8 mouse cellular contexts compared by ENCODE assay signal in the genomic region with DNA sequence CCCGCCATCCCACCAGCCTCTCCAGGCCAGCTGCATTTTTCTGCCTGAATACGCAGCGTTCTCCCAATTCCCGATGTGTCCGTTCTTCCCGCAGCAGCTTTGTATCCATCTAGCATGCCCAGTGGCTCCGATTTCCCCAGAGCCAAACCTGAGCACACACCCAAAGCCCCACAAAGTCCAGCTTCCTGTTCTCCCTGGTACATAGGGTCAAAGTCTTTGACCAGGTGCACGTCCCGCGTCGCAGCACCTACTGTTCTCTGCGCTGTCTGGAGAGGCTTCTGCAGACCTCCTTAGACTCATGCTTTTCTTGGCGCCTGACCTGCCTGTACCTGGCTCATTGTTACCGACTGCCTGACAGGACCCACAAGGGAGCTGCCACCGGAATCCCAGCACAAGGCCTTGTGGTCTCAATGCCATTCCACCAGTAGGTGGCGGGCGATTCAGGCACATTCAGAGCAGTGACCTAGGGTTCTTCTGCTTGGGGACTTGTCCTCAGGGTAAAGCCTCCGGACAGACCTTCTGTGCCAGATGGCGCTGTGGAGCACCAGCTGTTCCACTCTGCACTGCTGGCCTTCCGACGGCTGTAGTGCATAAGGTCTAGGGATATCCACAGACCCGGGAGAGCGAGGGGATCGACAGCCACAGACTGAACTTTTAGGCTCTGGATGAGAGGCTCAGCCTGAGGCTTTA. TPM values are rescaled to one million over a fixed set of nuclear protein-coding genes. Genes with fewer than 3 reads are reported as not detected.
DNase-seq lines count a peak whose midpoint lies in the region; ATAC-seq lines count a peak whose summit lies in the region.

No protein-coding gene starts in this region.

- peak overlapping the region; percentile 11 for H3K9ac ChIP-seq in hindbrain, embryonic 16.5 days (ENCODE audit: low read depth, low read length)

- no peaks in the 10 kb centered on the region for H3K9me3 ChIP-seq in hindbrain, embryonic 16.5 days (ENCODE audit: control insufficient read depth, low read length)

- no peak overlapping the region; the same call in 1 of the 2 replicates for H3K27ac ChIP-seq in hindbrain, embryonic 16.5 days (ENCODE audit: low read depth, low read length)

- H3K4me2 ChIP-seq in hindbrain, embryonic 16.5 days (ENCODE audit: low read length), result no peak overlapping the region; the same call in 1 of the 2 replicates

- peak; percentile 91 for DNase-seq in WW6 (ENCODE audit: low read depth, low spot score)
- peak; percentile 93 to 94 for DNase-seq in cerebellum, postnatal 36 days
- DNase-seq in gastrocnemius, adult 18-20 months (ENCODE audit: low spot score), result peak; percentile 95
- peak; percentile 85 for DNase-seq in left cerebral cortex, adult 11 months (ENCODE audit: low spot score)
- DNase-seq in lung, postnatal 36 days, result peak; percentile 98
- DNase-seq in retina, postnatal 1 day, result peak; percentile 97
- peak; percentile 96 for DNase-seq in thymus, postnatal 4 days

- no peaks in the 10 kb centered on the region for H3K27me3 ChIP-seq in hindbrain, embryonic 16.5 days (replicated peaks; ENCODE audit: control insufficient read depth, insufficient read depth, low read length)

- H3K36me3 ChIP-seq in hindbrain, embryonic 16.5 days (ENCODE audit: control insufficient read depth, insufficient read depth, low read length), result peaks cover 3% of the 10 kb centered on the region; the same call in 1 of the 2 replicates

- ATAC-seq in hindbrain, embryonic 16.5 days, result peak; percentile 94

- no peak overlapping the region for H3K4me3 ChIP-seq in hindbrain, embryonic 16.5 days (ENCODE audit: low read length)

- H3K4me1 ChIP-seq in hindbrain, embryonic 16.5 days (ENCODE audit: control insufficient read depth, insufficient read depth, low read depth, low read length), result peaks cover 8% of the 10 kb centered on the region

- 14% methylated on average over 24 of the region's 24 CpGs for WGBS in hindbrain, embryonic 16.5 days

RNA-seq across cellular contexts. Expression of gene Tob2, which starts 27.3 kb away (rescaled TPM):
- 100 to 1,000 TPM in 1 of 2 experiments, 10 to 100 TPM in 1; 89.1 to 174 TPM for total RNA-seq in gastrocnemius, adult 18-20 months (2021)
- polyA plus RNA-seq in hindbrain, embryonic 16.5 days (2015; fragmentation: Nextera tagmentation; extraction: Ambion mirVana), result 15.7 and 18.4 TPM in 2 replicates

RNA-seq across cellular contexts. Expression of gene Tef, which starts 29.1 kb away (rescaled TPM):
- total RNA-seq in gastrocnemius, adult 18-20 months (2021), result 100 to 1,000 TPM; 124 to 160 TPM
- 22.9 and 23.1 TPM in 2 replicates for polyA plus RNA-seq in hindbrain, embryonic 16.5 days (2015; fragmentation: Nextera tagmentation; extraction: Ambion mirVana)

RNA-seq across cellular contexts. Expression of gene Phf5a, which starts 40.4 kb away (rescaled TPM):
- total RNA-seq in gastrocnemius, adult 18-20 months (2021), result 10 to 100 TPM; 35.5 to 35.7 TPM
- 118 and 122 TPM in 2 replicates for polyA plus RNA-seq in hindbrain, embryonic 16.5 days (2015; fragmentation: Nextera tagmentation; extraction: Ambion mirVana)

RNA-seq across cellular contexts. Expression of gene Aco2, which starts 40.8 kb away (rescaled TPM):
- total RNA-seq in gastrocnemius, adult 18-20 months (2021), result 1,000 to 10,000 TPM; 1,165 to 1,199 TPM
- 333 and 346 TPM in 2 replicates for polyA plus RNA-seq in hindbrain, embryonic 16.5 days (2015; fragmentation: Nextera tagmentation; extraction: Ambion mirVana)
